Mouse (Mus musculus) bone marrow, adult 2 months (tissue): ENCODE results near the gene Slc32a1. TPM values are rescaled to one million over a fixed set of nuclear protein-coding genes. Genes with fewer than 3 reads are reported as not detected.

Experiments
- H3K27ac ChIP-seq: fragments of 200-500 bp; 2 replicates; pipeline ENCODE4 v1.5.1; 2012; ENCODE audit warnings: low read depth, mild to moderate bottlenecking, control low read depth, inconsistent platforms, low read length; ENCODE audit not compliant: control insufficient read depth, poor library complexity, insufficient read depth
- H3K4me1 ChIP-seq: fragments of 200-500 bp; 2 replicates; pipeline ENCODE4 v1.6.1; 2011; ENCODE audit warnings: low read length; ENCODE audit not compliant: control insufficient read depth, insufficient read depth
- H3K4me3 ChIP-seq: fragments of 200-500 bp; replicated peaks from 2 replicates; pipeline ENCODE3; 2011; ENCODE audit warnings: mild to moderate bottlenecking, low read depth, low read length, control low read depth; ENCODE audit not compliant: control insufficient read depth
- CTCF ChIP-seq: fragments of 200-500 bp; IDR thresholded peaks from 2 replicates; pipeline ENCODE4 v1.5.1; 2011; ENCODE audit warnings: low read length, control low read depth; ENCODE audit not compliant: control insufficient read depth, insufficient read depth
- POLR2A ChIP-seq: fragments of 200-500 bp; IDR thresholded peaks from 2 replicates; pipeline ENCODE4 v1.6.1; 2011; ENCODE audit warnings: low read depth, mild to moderate bottlenecking, control low read depth, low read length, borderline replicate concordance; ENCODE audit not compliant: control insufficient read depth
- WGBS: fragments of 180-500 bp; shearing (Covaris S2); methylation state at CpG from one replicate; pipeline ENCODE4 v1.1.7; 2018; 5-methylcytosine and 5-hydroxymethylcytosine counted together
- polyA plus RNA-seq: library from polyadenylated mRNA; stranded (reverse); fragments of >200 nt; gene quantifications from 2 replicates; pipeline ENCODE4 v1.2.4, GENCODE M21; 2011; ENCODE audit warnings: low replicate concordance; ENCODE audit not compliant: missing spikeins, insufficient read depth, insufficient read length

The Slc32a1 gene
- polyA plus RNA-seq = not detected in 2 replicates

- Histone ChIP-seq H3K27ac (no peak within 1 kb of the TSS), H3K4me3 (no peak within 1 kb of the TSS), H3K4me1 (peaks cover 6% of the 10 kb centered on the region)
- TF ChIP-seq POLR2A = no peak
- TF ChIP-seq CTCF = no peak
- 3% methylated on average over 77 of the region's 77 CpGs for WGBS
Observed at GRCm38 (mm10) chr2:158610488-158611325, at the start of gene Slc32a1. Gene Slc32a1, plus strand, starts transcription at chr2:158610767.

- Histone ChIP-seq H3K4me1 (no peaks in the 10 kb centered on the region), H3K27ac (no peak overlapping the region), H3K4me3 (no peak overlapping the region)
- 30% methylated on average over 9 of the region's 9 CpGs for WGBS
- TF ChIP-seq CTCF (no peak), POLR2A (no peak)
Observed at GRCm38 (mm10) chr2:158560801-158561200, 49.8 kb upstream of the Slc32a1 start.

GRCm38 (mm10) chr2:158561371-158562144 lies 49.0 kb upstream of the Slc32a1 start:
- no peak overlapping the region for H3K4me3 ChIP-seq
- H3K27ac ChIP-seq = no peak overlapping the region
- 45% methylated on average over 3 of the region's 3 CpGs for whole genome bisulfite sequencing
- no peaks in the 10 kb centered on the region for H3K4me1 ChIP-seq
- TF ChIP-seq POLR2A = no peak
- TF ChIP-seq CTCF = no peak

GRCm38 (mm10) chr2:158570421-158571081 lies 40.0 kb upstream of the Slc32a1 start:
- WGBS = 27% methylated on average over 13 of the region's 13 CpGs
- Histone ChIP-seq H3K4me1 (no peaks in the 10 kb centered on the region), H3K27ac (no peak overlapping the region), H3K4me3 (no peak overlapping the region)
- TF ChIP-seq POLR2A (no peak), CTCF (no peak)

GRCm38 (mm10) chr2:158579979-158580378 lies 30.6 kb upstream of the Slc32a1 start:
- Histone ChIP-seq H3K4me3 (no peak overlapping the region), H3K27ac (no peak overlapping the region), H3K4me1 (no peaks in the 10 kb centered on the region)
- 65% methylated on average over 4 of the region's 4 CpGs for WGBS
- TF ChIP-seq CTCF (no peak), POLR2A (no peak)

- H3K4me1 ChIP-seq = no peaks in the 10 kb centered on the region
- no peak overlapping the region for H3K4me3 ChIP-seq
- no peak overlapping the region for H3K27ac ChIP-seq
- TF ChIP-seq CTCF (no peak), POLR2A (no peak)
- WGBS = 14% methylated on average over 12 of the region's 12 CpGs
Observed at GRCm38 (mm10) chr2:158584621-158585358, 25.8 kb upstream of the Slc32a1 start.

GRCm38 (mm10) chr2:158588524-158589271 lies 21.9 kb upstream of the Slc32a1 start:
- no peak overlapping the region for H3K27ac ChIP-seq
- H3K4me1 ChIP-seq = no peaks in the 10 kb centered on the region; the same call in 1 of the 2 replicates
- TF ChIP-seq POLR2A (no peak), CTCF (no peak)
- H3K4me3 ChIP-seq = no peak overlapping the region
- WGBS = 55% methylated on average over 8 of the region's 8 CpGs
